Mouse (Mus musculus) retina, postnatal 7 days (tissue): ENCODE measurements at regions not wholly inside any gene's neighbourhood (a gene's known extent, or its start where the extent isn't known, plus 50 kb on each side); places are given as distances from the start of the nearest gene placed in this dataset.

ENCODE experiments used
- DNase-seq: peaks from one replicate; pipeline ENCODE4 v3.0.0-alpha.2; 2012; ENCODE audit warnings: low read depth, low spot score

DNA sequence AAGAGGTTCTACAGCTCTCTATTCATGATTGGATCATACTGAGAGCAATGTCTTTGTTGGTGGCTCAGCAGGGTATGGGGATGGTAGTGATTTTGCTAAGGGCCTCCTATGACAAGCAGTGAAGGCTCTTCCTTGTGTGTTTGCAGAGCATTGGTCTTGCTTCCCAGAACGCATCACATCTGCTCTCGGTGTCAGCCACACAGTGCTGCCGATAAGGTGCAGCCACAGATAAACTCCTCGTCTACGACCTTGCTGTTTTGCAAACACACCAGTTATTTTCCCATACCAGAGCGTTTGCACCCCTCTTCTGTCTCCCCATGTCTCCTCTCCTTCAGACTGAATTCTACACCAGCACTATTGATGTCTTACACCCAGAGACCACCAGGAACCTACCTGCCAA is 68.4 kb upstream of the Thpo start:
- DNase-seq, result no peak

DNA sequence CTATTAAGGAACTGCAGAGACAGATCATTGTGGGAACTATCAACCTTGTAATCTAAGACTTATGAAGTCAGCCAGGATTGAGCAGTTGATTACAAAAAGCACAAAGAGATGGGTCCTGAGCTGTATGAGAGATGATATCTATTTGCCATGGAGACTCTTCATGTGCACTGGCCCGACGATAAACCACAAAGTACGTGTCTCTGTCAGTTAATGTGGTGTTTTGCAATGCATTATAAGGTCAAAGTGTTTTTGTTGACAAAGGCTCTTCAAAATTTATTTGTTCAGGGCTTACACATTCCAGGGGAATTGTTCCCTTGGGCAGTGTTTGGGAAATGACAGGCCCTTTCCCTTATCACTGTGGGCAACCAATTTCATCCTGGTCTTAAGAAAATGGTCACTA is 65.7 kb upstream of the Thpo start:
- no peak for DNase-seq

DNA sequence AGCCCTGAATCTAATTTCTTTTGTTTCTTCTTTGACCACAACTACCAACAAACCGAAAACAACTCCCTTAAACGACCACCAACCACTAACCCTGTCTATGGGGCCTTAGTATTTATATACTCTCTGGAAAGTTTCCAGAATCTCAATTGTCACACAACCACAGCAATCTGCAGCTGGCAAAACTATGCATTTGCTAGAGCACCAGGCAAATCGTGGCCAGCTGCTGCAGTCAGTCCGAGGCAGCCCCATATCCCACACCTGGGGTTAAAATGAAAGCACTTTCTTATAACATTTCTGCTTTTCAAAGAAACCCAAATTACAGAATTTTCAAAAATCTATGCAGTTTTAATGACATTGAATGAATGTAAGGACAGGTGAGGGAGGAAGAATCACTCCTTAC is 63.8 kb upstream of the Thpo start:
- no peak for DNase-seq

DNA sequence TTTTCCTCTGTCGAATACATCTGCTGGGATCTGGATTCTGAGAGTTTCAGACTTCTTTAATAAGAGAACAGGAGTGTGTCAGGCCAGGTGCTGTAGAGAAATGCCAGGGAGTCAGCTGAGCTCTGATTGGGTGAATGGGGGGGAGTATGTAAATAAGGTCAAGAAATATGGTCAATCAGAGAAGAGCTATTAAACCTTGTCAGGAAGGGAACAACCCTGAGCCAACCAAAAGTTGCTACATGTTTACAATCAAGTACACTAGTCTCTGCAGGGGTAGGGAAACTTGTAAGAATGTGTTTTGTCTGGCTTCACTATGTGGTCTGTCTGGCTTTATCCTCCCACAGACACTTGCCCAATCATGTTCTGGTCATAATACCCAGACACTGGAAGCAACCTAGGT is 60.4 kb upstream of the Thpo start:
- no peak for DNase-seq
